Mouse (Mus musculus) G1E (cell line): ENCODE results near the gene Atpaf1.

Experiments used
- CTCF ChIP-seq: IDR thresholded peaks from 2 replicates; pipeline ENCODE4 v1.5.1; 2012; ENCODE audit warnings: low read depth, low read length, inconsistent platforms, mixed read lengths
- GATA1 ChIP-seq: IDR thresholded peaks from 2 replicates; pipeline ENCODE4 v1.6.1; 2012; ENCODE audit warnings: borderline replicate concordance, low read length, inconsistent platforms, mixed read lengths
- TAL1 ChIP-seq: conservative IDR thresholded peaks from 2 replicates; pipeline ENCODE4 v1.6.1; 2012; ENCODE audit warnings: low read depth, low read length, inconsistent platforms, mixed read lengths

DNA sequence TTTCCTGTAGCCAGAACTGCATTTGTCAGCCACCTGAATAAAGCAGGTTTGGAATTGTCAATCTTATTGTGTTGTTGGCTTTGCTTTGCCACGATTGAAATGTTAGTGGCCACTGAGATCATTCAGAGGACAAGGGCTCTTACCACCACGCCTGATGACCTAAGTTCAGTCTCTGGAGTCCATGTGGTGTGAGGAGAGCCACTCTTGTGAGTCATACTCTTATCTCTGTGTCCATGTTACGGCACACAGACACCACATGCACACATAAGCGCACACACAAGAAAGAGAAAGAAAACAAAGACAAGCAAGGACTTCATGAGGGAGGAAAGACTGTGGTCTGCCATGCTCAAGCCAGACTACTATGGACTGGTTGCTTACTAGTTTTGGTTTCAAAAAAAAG, 41.5 kb upstream of the Atpaf1 start:
- TF ChIP-seq CTCF (no peak), GATA1 (no peak), TAL1 (no peak)
